Mouse (Mus musculus) urinary bladder, adult 18-20 months (tissue): ENCODE measurements around the gene Hs2st1.

ENCODE experiments used
- DNase-seq, 2 experiments: peaks; one replicate each; pipeline ENCODE4 v3.0.0; 2022; ENCODE audit warnings: low spot score in 2 of 2, mixed read lengths in 2 of 2

Hs2st1 gene

GRCm38 (mm10) chr3:144396478-144396877, 173.5 kb downstream of the Hs2st1 start:
- DNase-seq, result no peak

- DNase-seq, result no peak
Measured at GRCm38 (mm10) chr3:144394454-144394943, 175.5 kb downstream of the Hs2st1 start.

- no peak for DNase-seq
Measured at GRCm38 (mm10) chr3:144386446-144386845, 183.5 kb downstream of the Hs2st1 start.

GRCm38 (mm10) chr3:144384648-144385047, 185.3 kb downstream of the Hs2st1 start:
- no peak for DNase-seq

GRCm38 (mm10) chr3:144381431-144381980, 188.5 kb downstream of the Hs2st1 start:
- DNase-seq, result no peak

GRCm38 (mm10) chr3:144380921-144381320, 189.1 kb downstream of the Hs2st1 start:
- peak; percentile 71 to 82 for DNase-seq

- DNase-seq, result no peak
Measured at GRCm38 (mm10) chr3:144379801-144380200, 190.2 kb downstream of the Hs2st1 start.
